Mouse (Mus musculus) spleen, postnatal 10 days (tissue): ENCODE measurements around the gene Ccdc47.

Experiments
- DNase-seq, 2 experiments: peaks; one replicate each; pipeline ENCODE4 v3.0.0; 2021 to 2022; ENCODE audit warnings: low spot score in 2 of 2

Gene Ccdc47

GRCm38 (mm10) chr11:106198277-106198676 lies 17.9 kb downstream of the Ccdc47 start:
- no peak for DNase-seq

GRCm38 (mm10) chr11:106195341-106195740 lies 20.8 kb downstream of the Ccdc47 start:
- no peak for DNase-seq

- DNase-seq, result no peak
Measured at GRCm38 (mm10) chr11:106194891-106195290, 21.3 kb downstream of the Ccdc47 start.

- DNase-seq, result no peak
Measured at GRCm38 (mm10) chr11:106194155-106194541, 22.0 kb downstream of the Ccdc47 start.

GRCm38 (mm10) chr11:106193371-106194154 lies 22.6 kb downstream of the Ccdc47 start:
- peak; percentile 93 to 99 for DNase-seq

- peak in 1 of 2 experiments; percentile 30 for DNase-seq
Measured at GRCm38 (mm10) chr11:106192657-106193370, 23.3 kb downstream of the Ccdc47 start.

GRCm38 (mm10) chr11:106192241-106192640 lies 23.9 kb downstream of the Ccdc47 start:
- DNase-seq, result no peak

GRCm38 (mm10) chr11:106191716-106192115 lies 24.4 kb downstream of the Ccdc47 start:
- DNase-seq, result no peak

GRCm38 (mm10) chr11:106187326-106187725 lies 28.8 kb downstream of the Ccdc47 start:
- no peak for DNase-seq

- DNase-seq, result no peak
Measured at GRCm38 (mm10) chr11:106180449-106180801, 35.7 kb downstream of the Ccdc47 start.

- DNase-seq, result no peak
Measured at GRCm38 (mm10) chr11:106179711-106180448, 36.3 kb downstream of the Ccdc47 start.

- no peak for DNase-seq
Measured at GRCm38 (mm10) chr11:106178036-106178782, 37.9 kb downstream of the Ccdc47 start.

- DNase-seq, result no peak
Measured at GRCm38 (mm10) chr11:106176372-106176771, 39.8 kb downstream of the Ccdc47 start.

- no peak for DNase-seq
Measured at GRCm38 (mm10) chr11:106175081-106175480, 41.1 kb downstream of the Ccdc47 start.

GRCm38 (mm10) chr11:106174372-106174771 lies 41.8 kb downstream of the Ccdc47 start:
- DNase-seq, result no peak

- no peak for DNase-seq
Measured at GRCm38 (mm10) chr11:106173228-106173627, 42.9 kb downstream of the Ccdc47 start.

GRCm38 (mm10) chr11:106170807-106171206 lies 45.3 kb downstream of the Ccdc47 start:
- DNase-seq, result peak in 1 of 2 experiments; percentile 59

GRCm38 (mm10) chr11:106167435-106167834 lies 48.7 kb downstream of the Ccdc47 start:
- no peak for DNase-seq

GRCm38 (mm10) chr11:106164601-106165180 lies 51.5 kb downstream of the Ccdc47 start:
- no peak for DNase-seq

- no peak for DNase-seq
Measured at GRCm38 (mm10) chr11:106163546-106163945, 52.6 kb downstream of the Ccdc47 start.

- DNase-seq, result no peak
Measured at GRCm38 (mm10) chr11:106162237-106162636, 53.9 kb downstream of the Ccdc47 start.
